Mouse (Mus musculus) heart, postnatal 0 days (tissue): ENCODE data around the gene Lmbr1l.

Source experiments
- CTCF ChIP-seq: IDR thresholded peaks from 2 replicates; pipeline ENCODE4 v1.5.1; 2016; ENCODE audit warnings: antibody characterized with exemption, control low read depth, low read depth
- EP300 ChIP-seq: IDR thresholded peaks from 2 replicates; pipeline ENCODE4 v1.6.1; 2016; ENCODE audit warnings: antibody characterized with exemption, low read depth

- TF ChIP-seq CTCF (no peak), EP300 (no peak)
Observed at GRCm38 (mm10) chr15:98870179-98871069, 47.6 kb downstream of the Lmbr1l start.
